Mouse (Mus musculus) intestine, postnatal 0 days (tissue): ENCODE data around the gene Atad2b. TPM values are rescaled to one million over a fixed set of nuclear protein-coding genes. Genes with fewer than 3 reads are reported as not detected.

Experiments
- ATAC-seq: fragments of 200-750 bp; cut with Nextera tagmentation; 2 replicates; pipeline ENCODE4 v1.8.0; 2017; ENCODE audit warnings: mild to moderate bottlenecking, moderate TSS enrichment, moderate library complexity
- H3K27ac ChIP-seq: fragments of 300-500 bp; sonication (generic); 2 replicates; pipeline ENCODE4 v1.5.1; 2014; ENCODE audit warnings: mild to moderate bottlenecking, low read depth, low read length, moderate library complexity
- H3K27me3 ChIP-seq: fragments of 300-500 bp; sonication (generic); replicated peaks from 2 replicates; pipeline ENCODE4 v1.6.1; 2014; ENCODE audit warnings: low read length, mixed read lengths; ENCODE audit not compliant: control insufficient read depth, insufficient read depth
- H3K36me3 ChIP-seq: fragments of 300-500 bp; sonication (generic); 2 replicates; pipeline ENCODE4 v1.6.1; 2014; ENCODE audit warnings: mild to moderate bottlenecking, moderate library complexity; ENCODE audit not compliant: control insufficient read depth, insufficient read depth
- H3K4me1 ChIP-seq: fragments of 300-500 bp; sonication (generic); replicated peaks from 2 replicates; pipeline ENCODE4 v1.6.1; 2014; ENCODE audit warnings: antibody characterized with exemption, low read length, mixed read lengths; ENCODE audit not compliant: control insufficient read depth, insufficient read depth
- H3K4me2 ChIP-seq: fragments of 300-500 bp; sonication (generic); replicated peaks from 2 replicates; pipeline ENCODE4 v1.6.1; 2014; ENCODE audit warnings: low read depth, mild to moderate bottlenecking, moderate library complexity
- H3K4me3 ChIP-seq: fragments of 300-500 bp; sonication (generic); 2 replicates; pipeline ENCODE4 v1.5.1; 2014; ENCODE audit warnings: low read depth, low read length
- H3K9ac ChIP-seq: fragments of 300-500 bp; sonication (generic); 2 replicates; pipeline ENCODE4 v1.6.1; 2014; ENCODE audit warnings: mild to moderate bottlenecking, low read depth, low read length
- H3K9me3 ChIP-seq: fragments of 300-500 bp; sonication (generic); 2 replicates; pipeline ENCODE4 v1.6.1; 2016; ENCODE audit warnings: mixed run types; ENCODE audit not compliant: control insufficient read depth
- CTCF ChIP-seq: sonication (generic); IDR thresholded peaks from 2 replicates; pipeline ENCODE4 v1.5.1; 2016; ENCODE audit warnings: low read depth, mild to moderate bottlenecking, control low read depth, antibody characterized with exemption, moderate library complexity
- WGBS: fragments of 180-500 bp; shearing (Covaris S2); extraction: QIAGEN DNeasy Blood & Tissue Kit; methylation state at CpG from one replicate; pipeline ENCODE4 v1.1.7; 2014; 5-methylcytosine and 5-hydroxymethylcytosine counted together
- polyA plus RNA-seq: library from polyadenylated mRNA; unstranded; fragments of >200 nt; fragmentation: Nextera tagmentation; extraction: Ambion mirVana; gene quantifications from 2 replicates; pipeline ENCODE4 v1.2.1, GENCODE M21; 2015

Atad2b gene
- polyA plus RNA-seq, 1 experiment from 2014 or later = 5.5 TPM

DNA sequence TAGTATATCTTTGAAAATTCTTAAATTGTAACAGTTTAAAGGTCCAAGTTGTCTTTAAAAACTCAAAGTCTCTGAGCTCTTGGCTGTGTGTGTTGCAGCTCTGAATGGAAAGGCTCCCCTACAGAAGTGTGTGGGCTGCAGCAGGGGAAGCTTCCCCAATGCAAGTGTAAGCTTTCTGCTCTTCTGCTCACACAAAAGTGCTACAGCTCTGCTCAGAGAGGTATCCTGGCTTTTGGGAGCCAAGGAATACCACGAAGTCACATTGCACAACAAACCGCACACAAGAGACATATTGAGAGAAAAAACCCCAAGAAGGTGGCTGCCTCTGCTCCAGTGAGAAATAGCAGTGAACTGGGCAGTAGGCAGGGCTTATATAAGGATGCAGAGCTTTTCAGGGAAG is 120.9 kb downstream of the Atad2b start:
- 96% methylated on average over 2 of the region's 2 CpGs for WGBS
- no peaks in the 10 kb centered on the region for H3K9me3 ChIP-seq
- H3K4me1 ChIP-seq = no peaks in the 10 kb centered on the region
- H3K9ac ChIP-seq = no peak overlapping the region
- no peaks in the 10 kb centered on the region for H3K27me3 ChIP-seq
- no peak for TF ChIP-seq CTCF
- H3K4me2 ChIP-seq = no peak overlapping the region
- no peak for ATAC-seq
- peaks cover 56% of the 10 kb centered on the region for H3K36me3 ChIP-seq
- H3K4me3 ChIP-seq = no peak overlapping the region
- no peak overlapping the region for H3K27ac ChIP-seq

- WGBS = 90% methylated on average over 15 of the region's 15 CpGs
- Histone ChIP-seq H3K27ac (no peak overlapping the region), H3K4me3 (no peak overlapping the region), H3K9ac (no peak overlapping the region), H3K36me3 (peaks cover 25% of the 10 kb centered on the region), H3K4me1 (no peaks in the 10 kb centered on the region), H3K4me2 (no peak overlapping the region), H3K9me3 (no peaks in the 10 kb centered on the region), H3K27me3 (no peaks in the 10 kb centered on the region)
- no peak for TF ChIP-seq CTCF
- no peak for ATAC-seq
Measured at GRCm38 (mm10) chr12:5044141-5044540, 127.0 kb downstream of the Atad2b start.

DNA sequence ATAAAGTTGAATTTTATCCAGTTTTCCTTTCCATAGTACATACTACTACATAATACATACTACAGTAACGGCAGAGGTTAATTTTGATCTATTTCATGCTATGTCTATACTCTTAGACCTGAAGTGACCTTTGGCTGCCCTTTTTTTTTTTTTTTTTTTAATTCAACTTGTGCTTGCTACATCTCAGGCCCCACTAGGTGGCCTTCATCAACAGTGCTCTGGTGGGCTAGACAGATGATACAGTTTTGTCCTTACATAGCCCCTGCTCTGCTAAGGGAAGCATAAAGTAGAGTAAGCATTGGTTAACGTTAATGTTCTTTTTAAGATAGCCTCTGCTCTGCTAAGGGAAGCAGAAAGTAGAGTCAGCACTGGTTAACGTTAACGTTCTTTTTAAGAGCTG is 131.0 kb downstream of the Atad2b start:
- WGBS = 89% methylated on average over 4 of the region's 4 CpGs
- no peak for ATAC-seq
- H3K4me3 ChIP-seq = no peak overlapping the region
- H3K4me1 ChIP-seq = no peaks in the 10 kb centered on the region
- no peak overlapping the region for H3K9ac ChIP-seq
- H3K36me3 ChIP-seq = peaks cover 12% of the 10 kb centered on the region
- H3K27me3 ChIP-seq = no peaks in the 10 kb centered on the region
- H3K9me3 ChIP-seq = peaks cover 19% of the 10 kb centered on the region
- no peak overlapping the region for H3K27ac ChIP-seq
- no peak for TF ChIP-seq CTCF
- H3K4me2 ChIP-seq = no peak overlapping the region

DNA sequence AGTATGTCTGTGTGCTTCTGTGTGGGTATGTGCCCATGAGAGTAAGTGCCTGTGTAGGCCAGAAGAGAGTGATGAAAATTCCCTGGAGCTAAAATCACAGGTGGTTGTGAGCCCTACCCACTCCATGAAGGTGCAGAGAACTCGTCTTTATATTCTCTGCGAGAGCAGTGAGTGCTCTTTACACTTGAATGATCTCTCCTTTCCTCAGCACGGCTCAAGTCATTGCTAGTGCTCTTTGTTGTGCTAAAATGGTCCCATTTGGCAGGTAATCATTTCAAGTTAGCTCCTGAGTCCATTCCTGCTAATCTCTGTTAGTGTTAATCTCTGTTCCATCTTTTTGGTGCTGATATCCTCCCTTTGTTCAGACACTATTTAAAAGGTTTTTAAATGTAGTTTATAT is 150.4 kb downstream of the Atad2b start:
- no peak overlapping the region for H3K4me2 ChIP-seq
- H3K9me3 ChIP-seq = no peaks in the 10 kb centered on the region
- no peaks in the 10 kb centered on the region for H3K4me1 ChIP-seq
- no peak for ATAC-seq
- no peak for TF ChIP-seq CTCF
- WGBS = 65% methylated on average over 3 of the region's 3 CpGs
- no peak overlapping the region for H3K4me3 ChIP-seq
- H3K27me3 ChIP-seq = no peaks in the 10 kb centered on the region
- no peak overlapping the region for H3K27ac ChIP-seq
- H3K9ac ChIP-seq = no peak overlapping the region
- H3K36me3 ChIP-seq = no peaks in the 10 kb centered on the region

DNA sequence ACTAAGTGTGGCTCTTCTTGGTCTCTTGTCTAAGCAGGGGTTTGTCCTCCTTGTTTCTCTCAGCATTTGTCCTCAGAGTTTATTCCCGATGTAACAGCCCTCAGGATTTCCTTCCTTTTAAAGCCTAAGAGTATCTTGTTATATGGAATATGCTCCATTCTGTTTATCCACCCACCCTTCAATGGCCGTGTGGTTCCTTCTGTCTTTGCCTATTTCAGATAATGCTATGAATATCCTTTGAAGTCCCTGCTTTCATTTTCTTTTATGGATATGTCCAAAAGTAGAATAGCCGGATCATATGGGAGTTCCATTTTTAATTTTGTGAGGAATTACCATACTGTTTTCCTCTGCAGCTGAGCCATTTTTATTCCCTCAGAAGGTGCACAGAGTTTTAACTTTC is 153.0 kb downstream of the Atad2b start:
- H3K27me3 ChIP-seq = no peaks in the 10 kb centered on the region
- 68% methylated on average over 3 of the region's 3 CpGs for WGBS
- no peak overlapping the region for H3K4me2 ChIP-seq
- no peak for TF ChIP-seq CTCF
- no peaks in the 10 kb centered on the region for H3K4me1 ChIP-seq
- H3K9ac ChIP-seq = no peak overlapping the region
- H3K27ac ChIP-seq = no peak overlapping the region
- H3K36me3 ChIP-seq = no peaks in the 10 kb centered on the region
- H3K9me3 ChIP-seq = no peaks in the 10 kb centered on the region
- H3K4me3 ChIP-seq = no peak overlapping the region
- no peak for ATAC-seq

DNA sequence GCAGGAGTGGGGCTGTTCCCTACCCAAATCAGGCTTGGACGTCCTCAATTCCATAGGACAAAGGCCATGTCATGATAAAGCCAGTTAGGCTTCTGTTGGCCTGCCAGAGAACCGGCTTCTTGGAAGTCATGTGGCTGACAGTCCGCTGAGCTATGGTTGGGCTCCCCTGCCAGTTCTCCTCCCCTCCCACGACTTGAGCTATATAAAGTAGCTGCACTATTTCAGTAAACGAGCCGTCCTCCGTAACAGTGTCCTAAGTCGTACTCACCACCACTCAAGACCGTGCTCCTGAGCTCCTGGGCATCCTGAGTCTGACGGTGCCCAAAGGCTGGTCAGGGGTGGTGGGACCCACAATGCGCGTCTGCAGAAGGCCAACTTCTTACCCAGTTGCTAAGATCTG is 156.0 kb downstream of the Atad2b start:
- no peaks in the 10 kb centered on the region for H3K36me3 ChIP-seq
- no peak for TF ChIP-seq CTCF
- no peaks in the 10 kb centered on the region for H3K9me3 ChIP-seq
- no peak overlapping the region for H3K27ac ChIP-seq
- H3K9ac ChIP-seq = no peak overlapping the region
- no peaks in the 10 kb centered on the region for H3K4me1 ChIP-seq
- H3K4me2 ChIP-seq = no peak overlapping the region
- 79% methylated on average over 12 of the region's 12 CpGs for WGBS
- H3K27me3 ChIP-seq = no peaks in the 10 kb centered on the region
- no peak for ATAC-seq
- H3K4me3 ChIP-seq = no peak overlapping the region

- no peak overlapping the region for H3K4me3 ChIP-seq
- 91% methylated on average over 4 of the region's 4 CpGs for WGBS
- H3K4me2 ChIP-seq = no peak overlapping the region
- no peak overlapping the region for H3K9ac ChIP-seq
- TF ChIP-seq CTCF = no peak
- H3K27ac ChIP-seq = no peak overlapping the region
- H3K9me3 ChIP-seq = no peaks in the 10 kb centered on the region
- no peaks in the 10 kb centered on the region for H3K4me1 ChIP-seq
- ATAC-seq = no peak
- no peaks in the 10 kb centered on the region for H3K27me3 ChIP-seq
- no peaks in the 10 kb centered on the region for H3K36me3 ChIP-seq
Measured at GRCm38 (mm10) chr12:5081480-5081879, 164.3 kb downstream of the Atad2b start.
